Mouse (Mus musculus) MEL (cell line): ENCODE measurements around the gene Ube2h. TPM values are rescaled to one million over a fixed set of nuclear protein-coding genes. Genes with fewer than 3 reads are reported as not detected.

ENCODE experiments used
- DNase-seq: peaks from one replicate; pipeline ENCODE4 v3.0.0; 2011; ENCODE audit warnings: low read depth, low spot score
- H3K27ac ChIP-seq: 2 replicates; pipeline ENCODE4 v1.5.1; 2012; ENCODE audit warnings: low read depth, mild to moderate bottlenecking, control low read depth, low read length, moderate library complexity; ENCODE audit not compliant: control insufficient read depth
- H3K27me3 ChIP-seq, 2 experiments: fragments of 150-350 bp in 1 of 2; sonication (generic) in 1 of 2; 2 replicates each; pipeline ENCODE4 v1.6.1; 2012; ENCODE audit warnings: low read length in 2 of 2, mild to moderate bottlenecking in 2 of 2, improper control_type of control experiment in 1 of 2, moderate library complexity in 1 of 2; ENCODE audit not compliant: insufficient read depth in 2 of 2, control insufficient read depth in 1 of 2
- H3K36me3 ChIP-seq, 2 experiments: 2 replicates each; pipeline ENCODE4 v1.6.1; 2012 to 2014; ENCODE audit warnings: low read length in 2 of 2, improper control_type of control experiment in 1 of 2, inconsistent platforms in 1 of 2, mild to moderate bottlenecking in 1 of 2; ENCODE audit not compliant: insufficient read depth in 2 of 2, control insufficient read depth in 1 of 2
- H3K4me1 ChIP-seq, 2 experiments: fragments of 150-350 bp in 1 of 2; sonication (generic) in 1 of 2; 2 replicates each; pipeline ENCODE4 v1.6.1; 2012; ENCODE audit warnings: low read length in 2 of 2, improper control_type of control experiment in 1 of 2, mild to moderate bottlenecking in 1 of 2; ENCODE audit not compliant: insufficient read depth in 2 of 2, control insufficient read depth in 1 of 2
- H3K4me3 ChIP-seq, 2 experiments: fragments of 150-350 bp in 1 of 2; sonication (generic) in 1 of 2; 2 replicates each; pipeline ENCODE4 v1.5.1; 2012; ENCODE audit warnings: low read depth in 2 of 2, low read length in 2 of 2, mild to moderate bottlenecking in 2 of 2, moderate library complexity in 2 of 2, control low read depth in 1 of 2, improper control_type of control experiment in 1 of 2; ENCODE audit not compliant: control insufficient read depth in 1 of 2, insufficient read depth in 1 of 2
- H3K79me2 ChIP-seq: 2 replicates; pipeline ENCODE4 v1.6.1; 2012; ENCODE audit warnings: mild to moderate bottlenecking, low read length, moderate library complexity; ENCODE audit not compliant: control insufficient read depth, poor library complexity, insufficient read depth
- H3K9ac ChIP-seq: 2 replicates; pipeline ENCODE4 v1.6.1; 2012; ENCODE audit warnings: low read depth, mild to moderate bottlenecking, control low read depth, low read length, moderate library complexity; ENCODE audit not compliant: control insufficient read depth, poor library complexity, severe bottlenecking
- H3K9me3 ChIP-seq: fragments of 150-350 bp; sonication (generic); replicated peaks from 2 replicates; pipeline ENCODE4 v1.6.1; 2012; ENCODE audit warnings: mild to moderate bottlenecking, low read length, improper control_type of control experiment, moderate library complexity; ENCODE audit not compliant: insufficient read depth
- CHD1 ChIP-seq: IDR thresholded peaks from 2 replicates; pipeline ENCODE4 v1.6.1; 2012; ENCODE audit warnings: low read depth, mild to moderate bottlenecking, inconsistent platforms, low read length, improper control_type of control experiment
- E2F4 ChIP-seq: IDR thresholded peaks from 2 replicates; pipeline ENCODE4 v1.6.1; 2011; ENCODE audit warnings: low read depth, low read length, improper control_type of control experiment, borderline replicate concordance
- ELF1 ChIP-seq: IDR thresholded peaks from 2 replicates; pipeline ENCODE4 v1.6.1; 2014; ENCODE audit warnings: low read depth, mild to moderate bottlenecking, inconsistent platforms, low read length, improper control_type of control experiment, moderate library complexity
- GABPA ChIP-seq: IDR thresholded peaks from 2 replicates; pipeline ENCODE4 v1.6.1; 2012; ENCODE audit warnings: low read depth, mild to moderate bottlenecking, inconsistent platforms, low read length, improper control_type of control experiment, moderate library complexity
- GATA1 ChIP-seq: IDR thresholded peaks from 2 replicates; pipeline ENCODE4 v1.6.1; 2011; ENCODE audit warnings: low read depth, low read length, improper control_type of control experiment
- HCFC1 ChIP-seq: IDR thresholded peaks from 2 replicates; pipeline ENCODE4 v1.6.1; 2012; ENCODE audit warnings: low read depth, mild to moderate bottlenecking, inconsistent platforms, low read length, improper control_type of control experiment, moderate library complexity
- JUND ChIP-seq: IDR thresholded peaks from 2 replicates; pipeline ENCODE4 v1.6.1; 2011; ENCODE audit warnings: low read depth, mild to moderate bottlenecking, improper control_type of control experiment, low read length
- MAX ChIP-seq: IDR thresholded peaks from 2 replicates; pipeline ENCODE4 v1.6.1; 2011; ENCODE audit warnings: low read length, improper control_type of control experiment
- MXI1 ChIP-seq: IDR thresholded peaks from 2 replicates; pipeline ENCODE4 v1.6.1; 2011; ENCODE audit warnings: mild to moderate bottlenecking, low read depth, low read length, improper control_type of control experiment
- MYB ChIP-seq: IDR thresholded peaks from 2 replicates; pipeline ENCODE4 v1.6.1; 2011; ENCODE audit warnings: mild to moderate bottlenecking, low read depth, low read length, improper control_type of control experiment
- MYC ChIP-seq: IDR thresholded peaks from 2 replicates; pipeline ENCODE4 v1.6.1; 2011; ENCODE audit warnings: low read depth, mild to moderate bottlenecking, low read length, improper control_type of control experiment, moderate library complexity
- POLR2A ChIP-seq, 2 experiments: IDR thresholded peaks; 2 replicates each; pipeline ENCODE4 v1.6.1; 2011 to 2012; ENCODE audit warnings: low read length in 2 of 2, mild to moderate bottlenecking in 2 of 2, control low read depth in 1 of 2, improper control_type of control experiment in 1 of 2, low read depth in 1 of 2, moderate library complexity in 1 of 2; ENCODE audit not compliant: control insufficient read depth in 1 of 2, insufficient read depth in 1 of 2, poor library complexity in 1 of 2
- POLR2AphosphoS2 ChIP-seq: IDR thresholded peaks from 2 replicates; pipeline ENCODE4 v1.6.1; 2011; ENCODE audit warnings: low read length, improper control_type of control experiment
- RAD21 ChIP-seq: IDR thresholded peaks from 2 replicates; pipeline ENCODE4 v1.6.1; 2011; ENCODE audit warnings: mild to moderate bottlenecking, low read depth, low read length, improper control_type of control experiment
- SMC3 ChIP-seq: IDR thresholded peaks from 2 replicates; pipeline ENCODE4 v1.6.1; 2011; ENCODE audit warnings: low read depth, low read length, improper control_type of control experiment
- TAL1 ChIP-seq: IDR thresholded peaks from 2 replicates; pipeline ENCODE4 v1.6.1; 2012; ENCODE audit warnings: mild to moderate bottlenecking, inconsistent platforms, low read length, moderate library complexity, mixed read lengths
- TCF12 ChIP-seq: IDR thresholded peaks from 2 replicates; pipeline ENCODE4 v1.6.1; 2014; ENCODE audit warnings: low read depth, mild to moderate bottlenecking, inconsistent platforms, low read length, improper control_type of control experiment, moderate library complexity
- UBTF ChIP-seq: IDR thresholded peaks from 2 replicates; pipeline ENCODE4 v1.6.1; 2012; ENCODE audit warnings: low read depth, mild to moderate bottlenecking, inconsistent platforms, low read length, improper control_type of control experiment, moderate library complexity, borderline replicate concordance; ENCODE audit not compliant: insufficient read depth
- ZMIZ1 ChIP-seq: IDR thresholded peaks from 2 replicates; pipeline ENCODE4 v1.6.1; 2012; ENCODE audit warnings: low read depth, mild to moderate bottlenecking, inconsistent platforms, low read length, improper control_type of control experiment, moderate library complexity
- polyA plus RNA-seq, 2 experiments: library from polyadenylated mRNA; stranded (reverse) in 1 of 2; unstranded in 1 of 2; fragments of >175 nt in 1 of 2; fragments of >200 nt in 1 of 2; gene quantifications; 2 replicates each; pipeline versions ENCODE4 v1.2.1 to v1.2.4; 2012; ENCODE audit warnings: low replicate concordance in 2 of 2, low read depth in 1 of 2; ENCODE audit not compliant: insufficient read length in 2 of 2, insufficient read depth in 1 of 2, missing spikeins in 1 of 2
- total RNA-seq: library from RNA; depleted of rRNA; stranded (reverse); fragments of 300-350 nt; gene quantifications from 2 replicates; pipeline ENCODE4 v1.2.3, GENCODE M21; 2012

Gene Ube2h
- total and polyA plus RNA-seq, 3 experiments: 4.2 to 7.4 TPM; not detected in 1

DNA sequence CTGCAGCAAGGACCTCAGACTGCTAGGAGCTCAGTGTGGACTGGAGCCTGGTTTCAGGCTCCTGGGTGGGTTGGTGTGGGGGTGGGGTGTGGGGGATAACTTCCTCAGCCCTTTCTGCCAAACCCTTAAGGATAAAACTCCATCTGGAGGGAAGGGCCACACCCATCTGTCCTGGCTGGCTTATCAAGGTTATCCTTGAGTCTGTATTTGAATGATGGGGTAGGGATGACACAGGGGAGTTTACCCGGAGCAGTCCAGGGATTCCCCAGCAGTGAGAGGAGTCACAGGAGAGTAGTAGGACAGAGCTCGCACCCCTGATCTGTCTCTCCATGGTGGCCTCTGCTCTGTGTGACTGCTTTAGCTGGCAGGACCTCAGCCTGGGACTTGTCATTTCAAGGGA is 124.0 kb downstream of the Ube2h start:
- H3K79me2 ChIP-seq: no peaks in the 10 kb centered on the region
- H3K27me3 ChIP-seq: peaks cover 3 to 7% of the 10 kb centered on the region in 2 experiments; a peak in 2 of 4 replicates
- no peaks in the 10 kb centered on the region for H3K4me1 ChIP-seq
- H3K27ac ChIP-seq: no peak overlapping the region
- H3K36me3 ChIP-seq: no peaks in the 10 kb centered on the region
- H3K9me3 ChIP-seq: no peaks in the 10 kb centered on the region
- DNase-seq: no peak
- no peak overlapping the region for H3K4me3 ChIP-seq
- TF ChIP-seq UBTF (no peak), RAD21 (no peak), ELF1 (no peak), CHD1 (no peak), MYC (no peak), POLR2A (IDR thresholded peaks at IDR 0.05; ENCODE audit: control insufficient read depth in 1 of 2, insufficient read depth in 1 of 2, low read depth in 1 of 2, low read length in 2 of 2, poor library complexity in 1 of 2) (no peak), SMC3 (no peak), TCF12 (no peak), POLR2AphosphoS2 (no peak), ZMIZ1 (no peak), MXI1 (no peak), JUND (no peak)
- TF ChIP-seq, all 39 proteins: peak for 0
- no peak overlapping the region for H3K9ac ChIP-seq

- TF ChIP-seq JUND (no peak), MYB (no peak), TAL1 (no peak), MXI1 (no peak), GABPA (no peak), MAX (no peak), HCFC1 (no peak), GATA1 (no peak), POLR2A (IDR thresholded peaks at IDR 0.05; ENCODE audit: control insufficient read depth in 1 of 2, insufficient read depth in 1 of 2, low read depth in 1 of 2, low read length in 2 of 2, poor library complexity in 1 of 2) (no peak), E2F4 (no peak)
- DNase-seq: no peak
- Histone ChIP-seq H3K36me3 (no peaks in the 10 kb centered on the region), H3K9ac (no peak overlapping the region), H3K9me3 (no peaks in the 10 kb centered on the region), H3K4me3 (no peak overlapping the region), H3K4me1 (no peaks in the 10 kb centered on the region; a peak in 1 of 4 replicates), H3K27ac (no peak overlapping the region), H3K79me2 (no peaks in the 10 kb centered on the region), H3K27me3 (peaks cover 2 to 7% of the 10 kb centered on the region in 2 experiments; a peak in 2 of 4 replicates)
These were observed 125.3 kb downstream of the Ube2h start for GRCm38 (mm10) chr6:30179046-30179445.
